Mouse (Mus musculus) forebrain, embryonic 15.5 days (tissue): ENCODE data around the gene Ifne. TPM values are rescaled to one million over a fixed set of nuclear protein-coding genes. Genes with fewer than 3 reads are reported as not detected.

Experiments used
- ATAC-seq: fragments of 200-750 bp; cut with Nextera tagmentation; replicated peaks from 2 replicates; pipeline ENCODE4 v1.8.0; 2017; ENCODE audit warnings: mild to moderate bottlenecking, moderate TSS enrichment, moderate library complexity
- H3K27ac ChIP-seq: fragments of 300-500 bp; sonication (generic); replicated peaks from 2 replicates; pipeline ENCODE4 v1.5.1; 2015; ENCODE audit warnings: mild to moderate bottlenecking, inconsistent platforms
- H3K27me3 ChIP-seq: fragments of 300-500 bp; sonication (generic); 2 replicates; pipeline ENCODE4 v1.6.1; 2015; ENCODE audit warnings: inconsistent platforms
- H3K36me3 ChIP-seq: fragments of 300-500 bp; sonication (generic); 2 replicates; pipeline ENCODE4 v1.6.1; 2015; ENCODE audit warnings: mild to moderate bottlenecking, inconsistent platforms
- H3K4me1 ChIP-seq: fragments of 300-500 bp; sonication (generic); 2 replicates; pipeline ENCODE4 v1.6.1; 2015; ENCODE audit warnings: inconsistent platforms
- H3K4me2 ChIP-seq: fragments of 300-500 bp; sonication (generic); replicated peaks from 2 replicates; pipeline ENCODE4 v1.6.1; 2015; ENCODE audit warnings: mild to moderate bottlenecking, inconsistent platforms
- H3K4me3 ChIP-seq: fragments of 300-500 bp; sonication (generic); 2 replicates; pipeline ENCODE4 v1.5.1; 2015; ENCODE audit warnings: mild to moderate bottlenecking, inconsistent platforms
- H3K9ac ChIP-seq: fragments of 300-500 bp; sonication (generic); replicated peaks from 2 replicates; pipeline ENCODE4 v1.6.1; 2015; ENCODE audit warnings: mild to moderate bottlenecking, inconsistent platforms
- H3K9me3 ChIP-seq: fragments of 300-500 bp; sonication (generic); 2 replicates; pipeline ENCODE4 v1.6.1; 2016; ENCODE audit warnings: inconsistent platforms
- WGBS: fragments of 180-500 bp; shearing (Covaris S2); methylation state at CpG from one replicate; pipeline ENCODE4 v1.1.7; 2015; ENCODE audit warnings: mixed read lengths; 5-methylcytosine and 5-hydroxymethylcytosine counted together
- polyA plus RNA-seq: library from polyadenylated mRNA; unstranded; fragments of >200 nt; fragmentation: Nextera tagmentation; extraction: Ambion mirVana; gene quantifications from 2 replicates; pipeline ENCODE4 v1.2.1, GENCODE M21; 2015

The Ifne gene
- not detected in 2 replicates for polyA plus RNA-seq

GRCm38 (mm10) chr4:88880101-88880500 lies at the start of gene Ifne:
Gene Ifne (minus strand): TSS chr4:88880201.
- WGBS = 83% methylated on average over 8 of the region's 8 CpGs
- no peak for ATAC-seq
- H3K9ac ChIP-seq = no peak within 1 kb of the TSS
- H3K4me3 ChIP-seq = no peak within 1 kb of the TSS
- H3K27ac ChIP-seq = no peak within 1 kb of the TSS
- no peaks in the 10 kb centered on the region for H3K27me3 ChIP-seq
- H3K36me3 ChIP-seq = no peaks in the 10 kb centered on the region
- H3K4me1 ChIP-seq = no peaks in the 10 kb centered on the region
- H3K9me3 ChIP-seq = no peaks in the 10 kb centered on the region
- H3K4me2 ChIP-seq = no peak within 1 kb of the TSS

DNA sequence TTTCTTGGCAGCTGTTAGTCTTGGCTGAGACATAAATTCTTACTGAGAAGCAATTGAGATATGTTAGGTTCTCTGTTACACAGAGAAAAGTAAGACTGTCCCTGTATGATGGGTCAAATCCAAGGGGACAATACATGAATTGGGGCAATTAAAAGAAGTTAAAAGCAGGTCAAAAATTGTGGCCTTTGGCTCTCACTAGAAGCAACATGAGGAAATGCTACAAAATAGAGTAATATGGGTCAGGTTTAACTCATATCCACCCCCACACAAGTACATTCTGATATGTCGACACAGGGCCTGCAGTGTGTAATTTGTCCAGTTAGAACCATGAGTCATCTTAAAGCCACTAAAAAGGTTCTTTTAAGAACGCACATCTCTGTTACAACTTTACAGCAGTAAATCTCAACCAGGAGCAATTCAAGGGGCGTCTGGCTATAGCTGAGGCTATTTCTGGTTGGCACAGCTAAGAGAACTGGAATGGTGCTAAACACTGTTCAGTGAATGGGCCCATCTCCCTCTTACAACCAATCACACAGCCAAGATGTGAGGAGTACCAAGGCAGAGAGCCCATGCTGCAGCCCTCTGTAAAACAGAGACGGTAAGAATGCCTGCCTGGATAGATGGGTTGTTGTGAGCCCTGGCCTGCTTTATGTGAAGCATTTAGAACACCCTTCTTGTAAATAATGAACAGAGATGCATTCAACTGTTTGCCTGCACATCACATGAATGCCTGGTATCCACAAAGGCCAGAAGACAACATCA lies 48.5 kb upstream of the Ifne start:
- Histone ChIP-seq H3K4me2 (no peak overlapping the region), H3K4me3 (no peak overlapping the region), H3K9ac (no peak overlapping the region), H3K27ac (no peak overlapping the region), H3K27me3 (no peaks in the 10 kb centered on the region), H3K36me3 (no peaks in the 10 kb centered on the region), H3K9me3 (no peaks in the 10 kb centered on the region), H3K4me1 (no peaks in the 10 kb centered on the region)
- no peak for ATAC-seq
- 87% methylated on average over 4 of the region's 4 CpGs for WGBS

DNA sequence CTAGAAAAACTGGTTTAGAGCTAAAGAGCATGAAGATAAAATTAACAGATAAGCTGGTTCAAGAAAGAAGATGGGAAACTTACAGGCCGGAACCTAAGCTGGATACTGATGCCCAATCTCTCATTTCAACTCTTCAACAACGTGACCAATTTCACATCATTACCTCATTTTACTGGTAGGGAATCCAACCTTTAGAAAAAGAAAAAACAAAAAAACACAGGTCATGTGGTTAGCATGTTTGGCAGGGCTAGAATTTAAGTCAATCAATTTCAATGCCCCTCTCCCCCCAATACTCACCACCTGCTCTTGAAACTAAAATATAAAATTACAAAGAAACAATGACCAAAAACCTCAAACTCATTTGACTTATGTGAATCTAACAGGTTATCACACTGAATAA lies 47.8 kb upstream of the Ifne start:
- H3K27ac ChIP-seq = no peak overlapping the region
- H3K27me3 ChIP-seq = no peaks in the 10 kb centered on the region
- no peaks in the 10 kb centered on the region for H3K4me1 ChIP-seq
- H3K36me3 ChIP-seq = no peaks in the 10 kb centered on the region
- no peaks in the 10 kb centered on the region for H3K9me3 ChIP-seq
- WGBS = 86% methylated on average over 2 of the region's 2 CpGs
- no peak overlapping the region for H3K4me3 ChIP-seq
- no peak overlapping the region for H3K4me2 ChIP-seq
- no peak for ATAC-seq
- no peak overlapping the region for H3K9ac ChIP-seq

DNA sequence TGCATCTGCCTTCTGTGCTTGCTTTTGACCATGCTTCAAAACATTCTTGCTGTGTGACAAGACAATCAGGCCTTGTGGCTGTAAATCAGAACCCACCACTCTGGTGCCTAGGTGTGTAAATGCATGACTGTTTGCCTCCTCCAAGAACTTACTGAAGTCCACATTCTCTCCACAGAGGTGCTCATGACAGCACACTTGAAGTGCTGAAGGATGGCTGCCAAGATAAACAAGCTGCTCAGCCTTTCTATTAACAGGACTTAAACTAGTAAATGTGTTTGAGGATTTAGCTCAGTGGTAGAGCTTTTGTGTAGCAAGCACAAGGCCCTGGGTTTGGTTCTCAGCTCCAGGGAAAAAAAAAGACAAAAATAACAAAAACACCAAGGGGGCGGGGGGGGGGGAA lies 46.6 kb upstream of the Ifne start:
- Histone ChIP-seq H3K27me3 (no peaks in the 10 kb centered on the region), H3K4me3 (no peak overlapping the region), H3K9ac (no peak overlapping the region), H3K27ac (no peak overlapping the region), H3K36me3 (no peaks in the 10 kb centered on the region), H3K9me3 (no peaks in the 10 kb centered on the region), H3K4me1 (no peaks in the 10 kb centered on the region), H3K4me2 (no peak overlapping the region)
- no peak for ATAC-seq
- 91% methylated on average over 1 of the region's 1 CpGs for WGBS

- WGBS = 92% methylated on average over 1 of the region's 1 CpGs
- no peaks in the 10 kb centered on the region for H3K36me3 ChIP-seq
- H3K4me1 ChIP-seq = no peaks in the 10 kb centered on the region
- no peak overlapping the region for H3K27ac ChIP-seq
- no peak overlapping the region for H3K4me2 ChIP-seq
- no peaks in the 10 kb centered on the region for H3K9me3 ChIP-seq
- no peak overlapping the region for H3K4me3 ChIP-seq
- no peak for ATAC-seq
- no peaks in the 10 kb centered on the region for H3K27me3 ChIP-seq
- no peak overlapping the region for H3K9ac ChIP-seq
These were observed 46.1 kb upstream of the Ifne start for GRCm38 (mm10) chr4:88926082-88926481.

DNA sequence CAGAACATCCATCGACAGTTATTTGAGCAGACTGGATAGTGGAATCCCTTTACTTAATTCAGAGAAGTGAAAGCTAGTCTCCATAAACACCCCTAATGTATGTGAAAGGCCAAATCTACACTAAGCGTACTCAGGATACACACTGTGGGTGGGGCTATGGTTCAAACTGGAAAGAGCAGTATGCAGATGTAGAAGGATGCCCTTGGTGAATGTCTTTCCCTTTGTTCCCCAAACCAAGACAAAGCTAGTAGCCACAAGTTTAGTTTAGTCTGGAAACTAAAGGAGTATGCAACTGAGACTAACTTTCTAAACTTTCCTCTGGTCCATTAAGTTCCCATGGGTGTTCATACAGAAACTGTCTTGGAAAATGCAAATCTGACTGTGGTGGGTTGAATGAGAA lies 45.5 kb upstream of the Ifne start:
- 97% methylated on average over 2 of the region's 2 CpGs for WGBS
- H3K27ac ChIP-seq = no peak overlapping the region
- H3K27me3 ChIP-seq = no peaks in the 10 kb centered on the region
- no peaks in the 10 kb centered on the region for H3K9me3 ChIP-seq
- ATAC-seq = no peak
- no peaks in the 10 kb centered on the region for H3K36me3 ChIP-seq
- no peaks in the 10 kb centered on the region for H3K4me1 ChIP-seq
- no peak overlapping the region for H3K9ac ChIP-seq
- H3K4me2 ChIP-seq = no peak overlapping the region
- no peak overlapping the region for H3K4me3 ChIP-seq

DNA sequence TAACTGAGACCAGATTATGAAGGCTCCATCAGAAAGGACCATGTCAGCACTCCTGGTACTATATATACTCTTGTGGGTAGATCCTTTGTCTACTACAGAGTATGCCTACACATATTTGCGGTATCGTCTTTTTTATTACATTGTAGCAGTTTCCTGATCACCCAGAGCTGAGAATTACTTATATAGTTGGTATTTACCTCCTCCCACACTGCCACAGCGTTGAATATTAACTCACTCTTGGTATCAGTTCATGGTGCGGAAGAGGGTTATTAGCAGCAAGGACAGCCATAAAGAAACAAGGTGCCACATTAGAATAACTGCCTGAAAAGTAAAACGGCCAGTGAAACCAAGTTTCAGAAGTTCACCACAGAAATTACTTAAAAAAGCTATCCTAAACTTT lies 41.3 kb upstream of the Ifne start:
- Histone ChIP-seq H3K9ac (no peak overlapping the region), H3K36me3 (no peaks in the 10 kb centered on the region), H3K4me1 (no peaks in the 10 kb centered on the region), H3K27me3 (no peaks in the 10 kb centered on the region), H3K27ac (no peak overlapping the region), H3K4me2 (no peak overlapping the region), H3K9me3 (no peaks in the 10 kb centered on the region), H3K4me3 (no peak overlapping the region)
- WGBS = 92% methylated on average over 5 of the region's 5 CpGs
- no peak for ATAC-seq

- ATAC-seq = no peak
- 92% methylated on average over 5 of the region's 5 CpGs for WGBS
- no peak overlapping the region for H3K4me2 ChIP-seq
- H3K27ac ChIP-seq = no peak overlapping the region
- H3K27me3 ChIP-seq = no peaks in the 10 kb centered on the region
- no peak overlapping the region for H3K9ac ChIP-seq
- H3K4me3 ChIP-seq = no peak overlapping the region
- H3K36me3 ChIP-seq = no peaks in the 10 kb centered on the region
- H3K4me1 ChIP-seq = no peaks in the 10 kb centered on the region
- no peaks in the 10 kb centered on the region for H3K9me3 ChIP-seq
These were observed 37.9 kb upstream of the Ifne start for GRCm38 (mm10) chr4:88917770-88918460.

DNA sequence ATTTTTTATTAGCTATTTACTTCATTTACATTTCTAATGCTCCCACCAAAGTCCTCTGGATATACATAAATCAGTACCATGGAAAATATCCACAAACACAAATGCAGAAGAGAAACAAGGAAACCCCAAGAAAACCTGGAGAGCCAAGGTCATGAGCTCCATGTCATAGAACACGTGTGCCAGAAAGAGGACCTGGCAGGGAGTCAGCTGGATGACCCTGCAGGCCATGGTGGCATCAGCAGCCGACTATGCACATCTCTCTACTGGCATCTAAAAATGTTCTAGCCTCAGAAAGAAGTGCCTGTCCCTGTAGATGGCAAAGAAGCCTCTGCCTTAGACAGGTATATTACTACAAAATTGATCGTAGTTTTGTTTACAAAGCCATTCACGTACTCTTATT lies 36.3 kb upstream of the Ifne start:
- H3K9ac ChIP-seq = no peak overlapping the region
- no peak overlapping the region for H3K27ac ChIP-seq
- no peaks in the 10 kb centered on the region for H3K27me3 ChIP-seq
- WGBS = 76% methylated on average over 4 of the region's 4 CpGs
- no peaks in the 10 kb centered on the region for H3K4me1 ChIP-seq
- no peaks in the 10 kb centered on the region for H3K9me3 ChIP-seq
- H3K4me3 ChIP-seq = no peak overlapping the region
- no peaks in the 10 kb centered on the region for H3K36me3 ChIP-seq
- no peak for ATAC-seq
- no peak overlapping the region for H3K4me2 ChIP-seq

DNA sequence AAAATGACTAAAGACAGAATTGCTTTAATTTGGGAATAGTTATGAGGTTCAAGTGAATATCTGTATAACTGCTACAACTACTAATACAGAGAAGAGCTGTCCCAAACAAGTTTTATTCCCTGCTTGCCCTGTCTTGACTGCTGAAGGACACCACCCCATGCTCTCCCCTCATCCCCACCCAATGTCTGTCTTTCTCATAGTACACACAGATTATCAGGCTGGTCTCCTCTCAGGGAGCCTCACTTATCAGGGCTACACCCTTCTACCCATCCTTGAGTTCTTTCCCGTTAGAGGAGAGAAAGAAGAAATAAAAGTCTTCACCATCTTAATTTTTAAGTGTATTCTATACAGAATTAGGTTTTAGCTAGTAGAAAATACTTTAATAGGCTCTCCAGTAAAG lies 34.0 kb upstream of the Ifne start:
- WGBS = 70% methylated on average over 1 of the region's 1 CpGs
- H3K36me3 ChIP-seq = no peaks in the 10 kb centered on the region

GRCm38 (mm10) chr4:88912882-88913281 lies 32.9 kb upstream of the Ifne start:
- H3K4me1 ChIP-seq = no peaks in the 10 kb centered on the region
- no peak overlapping the region for H3K4me3 ChIP-seq
- H3K4me2 ChIP-seq = no peak overlapping the region

More for the DNA sequence above, 34.0 kb upstream of the Ifne start:
- Histone ChIP-seq H3K4me3 (no peak overlapping the region), H3K9ac (no peak overlapping the region), H3K4me1 (no peaks in the 10 kb centered on the region), H3K9me3 (no peaks in the 10 kb centered on the region), H3K27me3 (no peaks in the 10 kb centered on the region), H3K27ac (no peak overlapping the region), H3K4me2 (no peak overlapping the region)
- no peak for ATAC-seq

GRCm38 (mm10) chr4:88912187-88912586 lies 32.2 kb upstream of the Ifne start:
- Histone ChIP-seq H3K36me3 (no peaks in the 10 kb centered on the region), H3K4me1 (no peaks in the 10 kb centered on the region), H3K27ac (no peak overlapping the region), H3K9me3 (no peaks in the 10 kb centered on the region), H3K4me2 (no peak overlapping the region), H3K27me3 (no peaks in the 10 kb centered on the region), H3K4me3 (no peak overlapping the region), H3K9ac (no peak overlapping the region)
- WGBS = 81% methylated on average over 9 of the region's 9 CpGs
- no peak for ATAC-seq

More at GRCm38 (mm10) chr4:88912882-88913281, 32.9 kb upstream of the Ifne start:
- no peak for ATAC-seq
- no peaks in the 10 kb centered on the region for H3K36me3 ChIP-seq
- H3K27ac ChIP-seq = no peak overlapping the region
- no peaks in the 10 kb centered on the region for H3K9me3 ChIP-seq
- 93% methylated on average over 2 of the region's 2 CpGs for WGBS
- H3K27me3 ChIP-seq = no peaks in the 10 kb centered on the region
- no peak overlapping the region for H3K9ac ChIP-seq
